Mouse (Mus musculus) intestine, embryonic 16.5 days (tissue): Measurements from ENCODE around the gene Emc3. TPM values are rescaled to one million over a fixed set of nuclear protein-coding genes. Genes with fewer than 3 reads are reported as not detected.
A peak's percentile ranks its signal among the peaks of the same experiment; 100 is the strongest.

Experiments used
- ATAC-seq: fragments of 200-750 bp; cut with Nextera tagmentation; 2 replicates; pipeline ENCODE4 v1.8.0; 2017; ENCODE audit warnings: moderate TSS enrichment, moderate library complexity
- H3K27ac ChIP-seq: fragments of 300-500 bp; sonication (generic); 2 replicates; pipeline ENCODE4 v1.5.1; 2014; ENCODE audit warnings: mild to moderate bottlenecking, low read length
- H3K27me3 ChIP-seq: fragments of 300-500 bp; sonication (generic); replicated peaks from 2 replicates; pipeline ENCODE4 v1.6.1; 2014; ENCODE audit warnings: low read length, control low read depth, mixed read lengths; ENCODE audit not compliant: control insufficient read depth, insufficient read depth
- H3K36me3 ChIP-seq: fragments of 300-500 bp; sonication (generic); 2 replicates; pipeline ENCODE4 v1.6.1; 2014; ENCODE audit warnings: low read length, control low read depth; ENCODE audit not compliant: control insufficient read depth, insufficient read depth
- H3K4me1 ChIP-seq: fragments of 300-500 bp; sonication (generic); 2 replicates; pipeline ENCODE4 v1.6.1; 2014; ENCODE audit warnings: low read length, control low read depth, mixed read lengths; ENCODE audit not compliant: control insufficient read depth, insufficient read depth
- H3K4me2 ChIP-seq: fragments of 300-500 bp; sonication (generic); 2 replicates; pipeline ENCODE4 v1.6.1; 2014; ENCODE audit warnings: low read depth, low read length, control low read depth
- H3K4me3 ChIP-seq: fragments of 300-500 bp; sonication (generic); 2 replicates; pipeline ENCODE4 v1.5.1; 2014; ENCODE audit warnings: mild to moderate bottlenecking, low read length
- H3K9ac ChIP-seq: fragments of 300-500 bp; sonication (generic); 2 replicates; pipeline ENCODE4 v1.6.1; 2014; ENCODE audit warnings: low read depth, low read length
- H3K9me3 ChIP-seq: fragments of 300-500 bp; sonication (generic); 2 replicates; pipeline ENCODE4 v1.6.1; 2016; ENCODE audit warnings: low read length, control low read depth; ENCODE audit not compliant: control insufficient read depth
- WGBS: fragments of 180-500 bp; shearing (Covaris S2); extraction: QIAGEN DNeasy Blood & Tissue Kit; methylation state at CpG from one replicate; pipeline ENCODE4 v1.1.7; 2014; 5-methylcytosine and 5-hydroxymethylcytosine counted together
- polyA plus RNA-seq: library from polyadenylated mRNA; unstranded; fragments of >200 nt; fragmentation: Nextera tagmentation; extraction: Ambion mirVana; gene quantifications from 2 replicates; pipeline ENCODE4 v1.2.1, GENCODE M21; 2015

Emc3 gene
- polyA plus RNA-seq, 1 experiment from 2014 or later: 94.5 TPM

GRCm38 (mm10) chr6:113523420-113523819 lies 8.0 kb downstream of the Emc3 start:
- H3K36me3 ChIP-seq: peaks cover 11% of the 10 kb centered on the region
- no peak for ATAC-seq
- H3K9ac ChIP-seq: no peak overlapping the region
- no peaks in the 10 kb centered on the region for H3K9me3 ChIP-seq
- H3K4me1 ChIP-seq: 0 out of 2 replicates have a peak, but pooled peaks cover 2% of the 10 kb centered on the region
- H3K27me3 ChIP-seq: no peaks in the 10 kb centered on the region
- WGBS: 82% methylated on average over 8 of the region's 8 CpGs
- H3K4me2 ChIP-seq: no peak overlapping the region
- no peak overlapping the region for H3K27ac ChIP-seq
- no peak overlapping the region for H3K4me3 ChIP-seq

GRCm38 (mm10) chr6:113522310-113522709 lies 9.1 kb downstream of the Emc3 start:
- Histone ChIP-seq H3K27me3 (no peaks in the 10 kb centered on the region), H3K9ac (no peak overlapping the region), H3K9me3 (no peaks in the 10 kb centered on the region), H3K4me1 (0 out of 2 replicates have a peak, but pooled peaks cover 2% of the 10 kb centered on the region), H3K4me3 (no peak overlapping the region), H3K4me2 (no peak overlapping the region), H3K36me3 (peaks cover 19% of the 10 kb centered on the region), H3K27ac (no peak overlapping the region)
- 74% methylated on average over 1 of the region's 1 CpGs for WGBS
- ATAC-seq: no peak

GRCm38 (mm10) chr6:113517434-113518080 lies 13.9 kb downstream of the Emc3 start:
- H3K36me3 ChIP-seq: peaks cover 46% of the 10 kb centered on the region
- 91% methylated on average over 8 of the region's 8 CpGs for WGBS
- no peaks in the 10 kb centered on the region for H3K9me3 ChIP-seq

GRCm38 (mm10) chr6:113514600-113514999 lies 16.9 kb downstream of the Emc3 start:
- whole genome bisulfite sequencing: 93% methylated on average over 3 of the region's 3 CpGs
- H3K9me3 ChIP-seq: no peaks in the 10 kb centered on the region
- H3K4me2 ChIP-seq: no peak overlapping the region
- no peak overlapping the region for H3K9ac ChIP-seq
- H3K4me1 ChIP-seq: no peaks in the 10 kb centered on the region
- H3K27me3 ChIP-seq: no peaks in the 10 kb centered on the region
- H3K36me3 ChIP-seq: peaks cover 42% of the 10 kb centered on the region
- H3K4me3 ChIP-seq: no peak overlapping the region
- H3K27ac ChIP-seq: no peak overlapping the region
- ATAC-seq: no peak

More at GRCm38 (mm10) chr6:113517434-113518080, 13.9 kb downstream of the Emc3 start:
- Histone ChIP-seq H3K4me3 (no peak overlapping the region), H3K9ac (no peak overlapping the region), H3K4me2 (no peak overlapping the region), H3K27me3 (no peaks in the 10 kb centered on the region), H3K27ac (no peak overlapping the region), H3K4me1 (no peaks in the 10 kb centered on the region)
- ATAC-seq: no peak

GRCm38 (mm10) chr6:113513944-113514343 lies 17.5 kb downstream of the Emc3 start:
- H3K4me3 ChIP-seq: no peak overlapping the region
- no peak overlapping the region for H3K4me2 ChIP-seq
- no peaks in the 10 kb centered on the region for H3K27me3 ChIP-seq
- H3K9me3 ChIP-seq: no peaks in the 10 kb centered on the region
- H3K4me1 ChIP-seq: no peaks in the 10 kb centered on the region
- peak; percentile 42; the same call in 1 of the 2 replicates for ATAC-seq
- no peak overlapping the region for H3K9ac ChIP-seq
- H3K36me3 ChIP-seq: peaks cover 37% of the 10 kb centered on the region
- WGBS: 82% methylated on average over 6 of the region's 6 CpGs
- no peak overlapping the region for H3K27ac ChIP-seq

- Histone ChIP-seq H3K4me2 (no peak overlapping the region), H3K36me3 (peaks cover 3% of the 10 kb centered on the region; the same call in 1 of the 2 replicates), H3K9ac (no peak overlapping the region), H3K9me3 (no peaks in the 10 kb centered on the region), H3K27me3 (no peaks in the 10 kb centered on the region), H3K4me1 (no peaks in the 10 kb centered on the region), H3K4me3 (no peak overlapping the region), H3K27ac (no peak overlapping the region)
- ATAC-seq: no peak
- 44% methylated on average over 5 of the region's 5 CpGs for WGBS
Observed at GRCm38 (mm10) chr6:113508947-113509280, 22.5 kb downstream of the Emc3 start.

GRCm38 (mm10) chr6:113508272-113508946 lies 23.0 kb downstream of the Emc3 start:
- H3K9me3 ChIP-seq: no peaks in the 10 kb centered on the region
- H3K27ac ChIP-seq: no peak overlapping the region
- 56% methylated on average over 7 of the region's 7 CpGs for WGBS
- no peak for ATAC-seq
- H3K9ac ChIP-seq: no peak overlapping the region
- no peak overlapping the region for H3K4me2 ChIP-seq
- H3K4me3 ChIP-seq: no peak overlapping the region
- no peaks in the 10 kb centered on the region for H3K36me3 ChIP-seq
- no peaks in the 10 kb centered on the region for H3K4me1 ChIP-seq
- no peaks in the 10 kb centered on the region for H3K27me3 ChIP-seq

GRCm38 (mm10) chr6:113507130-113507529 lies 24.3 kb downstream of the Emc3 start:
- no peaks in the 10 kb centered on the region for H3K36me3 ChIP-seq
- H3K27ac ChIP-seq: no peak overlapping the region
- no peak overlapping the region for H3K9ac ChIP-seq
- no peaks in the 10 kb centered on the region for H3K4me1 ChIP-seq
- H3K4me2 ChIP-seq: no peak overlapping the region
- no peak for ATAC-seq
- no peaks in the 10 kb centered on the region for H3K9me3 ChIP-seq
- no peaks in the 10 kb centered on the region for H3K27me3 ChIP-seq
- H3K4me3 ChIP-seq: no peak overlapping the region

- 90% methylated on average over 1 of the region's 1 CpGs for WGBS
- no peak for ATAC-seq
- Histone ChIP-seq H3K36me3 (no peaks in the 10 kb centered on the region), H3K27ac (no peak overlapping the region), H3K9ac (no peak overlapping the region), H3K27me3 (peaks cover 11% of the 10 kb centered on the region), H3K4me2 (no peak overlapping the region), H3K4me3 (no peak overlapping the region), H3K4me1 (peaks cover 3% of the 10 kb centered on the region; the same call in 1 of the 2 replicates), H3K9me3 (no peaks in the 10 kb centered on the region)
Observed at GRCm38 (mm10) chr6:113505689-113506088, 25.8 kb downstream of the Emc3 start.
